12 mouse cellular contexts compared by ENCODE assay signal in genomic region chr14:62855077-62855835, GRCm38 (mm10). TPM values are rescaled to one million over a fixed set of nuclear protein-coding genes. Genes with fewer than 3 reads are reported as not detected.
A peak's percentile ranks its signal among the peaks of the same experiment; 100 is the strongest.
DNase-seq lines count a peak whose midpoint lies in the region; ATAC-seq and TF ChIP-seq lines count a peak whose summit lies in the region.
"Had no signal": no experiment of that assay in that cellular context is flagged by ENCODE, and none has a peak within 500 bp of the region (broad histone marks: within the 10 kb centered on the region; RNA-seq: fewer than 3 reads in every experiment).

No protein-coding gene starts in this region.

- DNase-seq in gastrocnemius, adult 2 months = no peak
- no peak for DNase-seq in gastrocnemius, postnatal 36 days
- DNase-seq in kidney, postnatal 4 days = no peak
- no peak for DNase-seq in layer of hippocampus, adult 11-12 months (ENCODE audit: low spot score)
- DNase-seq: B cell, adult 2 months; right cerebral cortex, postnatal 4 days had no signal

- no peaks in the 10 kb centered on the region for H3K9me3 ChIP-seq in kidney, embryonic 16.5 days (ENCODE audit: low read length)
- no peaks in the 10 kb centered on the region for H3K9me3 ChIP-seq in neural tube, embryonic 14.5 days (ENCODE audit: control insufficient read depth, low read length)

- no peak for TF ChIP-seq CTCF in gastrocnemius, adult 2 months (IDR thresholded peaks at IDR 0.05)
- no peak for TF ChIP-seq CTCF in embryonic fibroblast, embryonic 13.5 days (IDR thresholded peaks at IDR 0.05; ENCODE audit: borderline replicate concordance, insufficient read depth, low read length)

- no peaks in the 10 kb centered on the region for H3K27me3 ChIP-seq in kidney, embryonic 16.5 days (ENCODE audit: insufficient read depth, low read length)
- no peaks in the 10 kb centered on the region for H3K27me3 ChIP-seq in neural tube, embryonic 14.5 days (ENCODE audit: control insufficient read depth, insufficient read depth, low read length)

- intact Hi-C loops in gastrocnemius, adult 2 months (cut with DNase I) = no loop called here
- intact Hi-C loops in gastrocnemius, postnatal 36 days (cut with DNase I) = no loop called here

- TF ChIP-seq POLR2A in embryonic fibroblast, embryonic 13.5 days (IDR thresholded peaks at IDR 0.05; ENCODE audit: low read depth, low read length) = no peak

- H3K36me3 ChIP-seq in kidney, embryonic 16.5 days (ENCODE audit: insufficient read depth, low read length) = no peaks in the 10 kb centered on the region
- H3K36me3 ChIP-seq in neural tube, embryonic 14.5 days (ENCODE audit: control insufficient read depth, insufficient read depth, low read length) = no peaks in the 10 kb centered on the region

- WGBS in kidney, embryonic 16.5 days = 81% methylated on average over 18 of the region's 18 CpGs
- WGBS in neural tube, embryonic 14.5 days = 67% methylated on average over 18 of the region's 18 CpGs

- peak overlapping the region; percentile 35 for H3K4me3 ChIP-seq in gastrocnemius, adult 2 months
- H3K4me3 ChIP-seq in kidney, embryonic 16.5 days (ENCODE audit: low read length) = no peak overlapping the region
- H3K4me3 ChIP-seq in embryonic fibroblast, embryonic 13.5 days (ENCODE audit: insufficient read depth, low read length) = no peak overlapping the region
- no peak overlapping the region for H3K4me3 ChIP-seq in neural tube, embryonic 14.5 days (ENCODE audit: low read depth, low read length)
- H3K4me3 ChIP-seq: megakaryocyte, embryonic 14.5 days had no signal

- H3K9ac ChIP-seq in kidney, embryonic 16.5 days (replicated peaks; ENCODE audit: low read length) = no peak overlapping the region
- no peak overlapping the region for H3K9ac ChIP-seq in neural tube, embryonic 14.5 days (replicated peaks; ENCODE audit: low read depth, low read length)
- H3K9ac ChIP-seq: liver, embryonic 14.5 days had no signal

- H3K27ac ChIP-seq in gastrocnemius, adult 2 months = peak overlapping the region; percentile 50
- 0 out of 2 replicates have a peak overlapping the region, but pooled peaks have one; percentile 12 for H3K27ac ChIP-seq in kidney, embryonic 16.5 days (ENCODE audit: low read length)
- peak overlapping the region; percentile 41; the same call in 1 of the 2 replicates for H3K27ac ChIP-seq in embryonic fibroblast, embryonic 13.5 days (ENCODE audit: insufficient read depth, low read length)
- no peak overlapping the region for H3K27ac ChIP-seq in neural tube, embryonic 14.5 days (ENCODE audit: low read depth, low read length)
- H3K27ac ChIP-seq: liver, embryonic 14.5 days had no signal

- 0 out of 2 replicates have a peak overlapping the region, but pooled peaks have one; percentile 8 for H3K4me2 ChIP-seq in kidney, embryonic 16.5 days (replicated peaks; ENCODE audit: low read depth, low read length)
- 0 out of 2 replicates have a peak overlapping the region, but pooled peaks have one; percentile 17 for H3K4me2 ChIP-seq in neural tube, embryonic 14.5 days (ENCODE audit: low read depth, low read length)

- peaks cover 8% of the 10 kb centered on the region for H3K4me1 ChIP-seq in kidney, embryonic 16.5 days (ENCODE audit: insufficient read depth, low read length)
- peaks cover 3% of the 10 kb centered on the region for H3K4me1 ChIP-seq in embryonic fibroblast, embryonic 13.5 days (ENCODE audit: control insufficient read depth, insufficient read depth, low read length)
- H3K4me1 ChIP-seq in neural tube, embryonic 14.5 days (ENCODE audit: control insufficient read depth, insufficient read depth, low read length) = no peaks in the 10 kb centered on the region; the same call in 1 of the 2 replicates

- ATAC-seq in kidney, embryonic 16.5 days (ENCODE audit: low FRiP score, low TSS enrichment) = no peak
- ATAC-seq in neural tube, embryonic 14.5 days (ENCODE audit: low read depth) = no peak
- no peak for ATAC-seq in megakaryocyte, adult 5-6 weeks (ENCODE audit: poor library complexity, severe bottlenecking)

RNA-seq across cellular contexts. Expression of gene Wdfy2, which starts 17.8 kb away (rescaled TPM):
- 1 to 10 TPM; 8.0 TPM for total RNA-seq in gastrocnemius, adult 2 months (2021)
- 1 to 10 TPM; 5.9 TPM for total RNA-seq in gastrocnemius, postnatal 36 days (2021)
- polyA plus RNA-seq in kidney, embryonic 16.5 days (2015; fragmentation: Nextera tagmentation; extraction: Ambion mirVana) = 8.0 and 9.2 TPM in 2 replicates
- 15.1 and 17.5 TPM in 2 replicates for polyA plus RNA-seq in embryonic fibroblast, embryonic 13.5 days (2011; ENCODE audit: insufficient read length, low read depth, missing spikeins)
- polyA plus RNA-seq in neural tube, embryonic 14.5 days (2014; fragmentation: Nextera tagmentation; extraction: Ambion mirVana) = 13.1 and 16.5 TPM in 2 replicates
- total RNA-seq in megakaryocyte, adult 5-6 weeks (2015) = 35.4 and 35.8 TPM in 2 replicates
- total RNA-seq in megakaryocyte, adult 5-6 weeks (2017) = 45.7 and 51.7 TPM in 2 replicates

Comparison
In these comparisons a context has a peak if more than half of its experiments do, and no peak if none do; other contexts are left out.
1. RNA of gene Wdfy2, which starts 17.8 kb away (total RNA-seq): 35.4 to 51.7 TPM in megakaryocyte, adult 5-6 weeks; 8.0 TPM in gastrocnemius, adult 2 months and 5.9 TPM in gastrocnemius, postnatal 36 days; every median in the first group is over 4 times any median in the second.